22 mouse cellular contexts compared by ENCODE assay signal in genomic region chr15:102978615-102979515, GRCm38 (mm10). TPM values are rescaled to one million over a fixed set of nuclear protein-coding genes. Genes with fewer than 3 reads are reported as not detected.
DNase-seq lines count a peak whose midpoint lies in the region; ATAC-seq lines count a peak whose summit lies in the region.
"Had no signal": no experiment of that assay in that cellular context is flagged by ENCODE, and none has a peak within 500 bp of the region (broad histone marks: within the 10 kb centered on the region; RNA-seq: fewer than 3 reads in every experiment).

No protein-coding gene starts in this region.

- H3K27me3 ChIP-seq in kidney, embryonic 14.5 days (ENCODE audit: control insufficient read depth, insufficient read depth, low read length): peaks cover 16% of the 10 kb centered on the region
- H3K27me3 ChIP-seq in limb, embryonic 13.5 days: peaks cover 99% of the 10 kb centered on the region
- H3K27me3 ChIP-seq in neural tube, embryonic 14.5 days (ENCODE audit: control insufficient read depth, insufficient read depth, low read length): no peaks in the 10 kb centered on the region
- H3K27me3 ChIP-seq in midbrain, embryonic 15.5 days (replicated peaks): peaks cover 93% of the 10 kb centered on the region

- ATAC-seq in kidney, embryonic 14.5 days (ENCODE audit: low FRiP score, low TSS enrichment): no peak
- peak; percentile 46 for ATAC-seq in common myeloid progenitor, adult 5-6 weeks (replicated peaks; ENCODE audit: low read depth, poor library complexity, severe bottlenecking)
- no peak for ATAC-seq in limb, embryonic 13.5 days (ENCODE audit: low FRiP score, low read depth)
- ATAC-seq in neural tube, embryonic 14.5 days (ENCODE audit: low read depth): no peak
- ATAC-seq in midbrain, embryonic 15.5 days (replicated peaks): no peak
- ATAC-seq: forebrain, embryonic 15.5 days had no signal

- peak overlapping the region; percentile 89 for H3K4me2 ChIP-seq in kidney, embryonic 14.5 days (replicated peaks; ENCODE audit: low read depth, low read length)
- H3K4me2 ChIP-seq in limb, embryonic 13.5 days (replicated peaks): peak overlapping the region; percentile 59
- H3K4me2 ChIP-seq in neural tube, embryonic 14.5 days (ENCODE audit: low read depth, low read length): peak overlapping the region; percentile 94
- H3K4me2 ChIP-seq in midbrain, embryonic 15.5 days: no peak overlapping the region
- H3K4me2 ChIP-seq: forebrain, embryonic 15.5 days; hindbrain, embryonic 15.5 days; liver, embryonic 13.5 days; lung, embryonic 15.5 days had no signal

- no peak for DNase-seq in kidney, postnatal 14 days
- DNase-seq in left cerebral cortex, adult 18-20 months (ENCODE audit: low spot score in 2 of 2): no peak
- no peak for DNase-seq in cerebellum, adult 11 months
- DNase-seq: adrenal gland, adult 8-10 months; cerebellum, adult 18-20 months; heart, postnatal 14 days; liver, embryonic 13.5 days; midbrain, embryonic 14.5 days; thymus, postnatal 4 days had no signal

- H3K4me1 ChIP-seq in kidney, embryonic 14.5 days (ENCODE audit: control insufficient read depth, insufficient read depth, low read length): peaks cover 31% of the 10 kb centered on the region
- peaks cover 43% of the 10 kb centered on the region for H3K4me1 ChIP-seq in limb, embryonic 13.5 days
- H3K4me1 ChIP-seq in neural tube, embryonic 14.5 days (ENCODE audit: control insufficient read depth, insufficient read depth, low read length): peaks cover 8% of the 10 kb centered on the region; the same call in 1 of the 2 replicates
- peaks cover 10% of the 10 kb centered on the region for H3K4me1 ChIP-seq in midbrain, embryonic 15.5 days

- peak overlapping the region; percentile 70 for H3K4me3 ChIP-seq in kidney, embryonic 14.5 days (ENCODE audit: low read length)
- H3K4me3 ChIP-seq in limb, embryonic 13.5 days: peak overlapping the region; percentile 10
- peak overlapping the region; percentile 87 for H3K4me3 ChIP-seq in neural tube, embryonic 14.5 days (ENCODE audit: low read depth, low read length)
- H3K4me3 ChIP-seq in midbrain, embryonic 15.5 days: no peak overlapping the region
- H3K4me3 ChIP-seq: forebrain, embryonic 15.5 days; heart, embryonic 10.5 days; hindbrain, embryonic 15.5 days; liver, embryonic 13.5 days; lung, embryonic 15.5 days had no signal

- H3K36me3 ChIP-seq in kidney, embryonic 14.5 days (ENCODE audit: control insufficient read depth, insufficient read depth, low read length): no peaks in the 10 kb centered on the region
- H3K36me3 ChIP-seq in limb, embryonic 13.5 days: no peaks in the 10 kb centered on the region
- no peaks in the 10 kb centered on the region for H3K36me3 ChIP-seq in neural tube, embryonic 14.5 days (ENCODE audit: control insufficient read depth, insufficient read depth, low read length)
- H3K36me3 ChIP-seq in midbrain, embryonic 15.5 days (replicated peaks): no peaks in the 10 kb centered on the region
- H3K36me3 ChIP-seq: forebrain, embryonic 15.5 days; heart, embryonic 10.5 days; hindbrain, embryonic 15.5 days; liver, embryonic 13.5 days; lung, embryonic 15.5 days had no signal

- 2% methylated on average over 13 of the region's 13 CpGs for WGBS in kidney, embryonic 14.5 days
- 5% methylated on average over 13 of the region's 13 CpGs for WGBS in limb, embryonic 13.5 days
- 1% methylated on average over 13 of the region's 13 CpGs for WGBS in neural tube, embryonic 14.5 days
- 2% methylated on average over 13 of the region's 13 CpGs for WGBS in midbrain, embryonic 15.5 days

- no peaks in the 10 kb centered on the region for H3K9me3 ChIP-seq in kidney, embryonic 14.5 days (ENCODE audit: control insufficient read depth, low read length)
- H3K9me3 ChIP-seq in limb, embryonic 13.5 days: no peaks in the 10 kb centered on the region
- no peaks in the 10 kb centered on the region for H3K9me3 ChIP-seq in neural tube, embryonic 14.5 days (ENCODE audit: control insufficient read depth, low read length)
- H3K9me3 ChIP-seq in midbrain, embryonic 15.5 days: no peaks in the 10 kb centered on the region
- H3K9me3 ChIP-seq: forebrain, embryonic 15.5 days; heart, embryonic 10.5 days; hindbrain, embryonic 15.5 days; liver, embryonic 13.5 days; lung, embryonic 15.5 days had no signal

- H3K27ac ChIP-seq in kidney, embryonic 14.5 days (ENCODE audit: low read depth, low read length): peak overlapping the region; percentile 96; the same call in 1 of the 2 replicates
- H3K27ac ChIP-seq in limb, embryonic 13.5 days: no peak overlapping the region
- H3K27ac ChIP-seq in neural tube, embryonic 14.5 days (ENCODE audit: low read depth, low read length): peak overlapping the region; percentile 99
- no peak overlapping the region for H3K27ac ChIP-seq in midbrain, embryonic 15.5 days
- H3K27ac ChIP-seq: forebrain, embryonic 15.5 days; heart, embryonic 10.5 days; hindbrain, embryonic 15.5 days; liver, embryonic 13.5 days; lung, embryonic 15.5 days had no signal

- H3K9ac ChIP-seq in kidney, embryonic 14.5 days (ENCODE audit: low read depth, low read length): peak overlapping the region; percentile 99
- 0 out of 2 replicates have a peak overlapping the region, but pooled peaks have one; percentile 6 for H3K9ac ChIP-seq in limb, embryonic 13.5 days
- peak overlapping the region; percentile 100 for H3K9ac ChIP-seq in neural tube, embryonic 14.5 days (replicated peaks; ENCODE audit: low read depth, low read length)
- H3K9ac ChIP-seq in midbrain, embryonic 15.5 days: no peak overlapping the region
- H3K9ac ChIP-seq: forebrain, embryonic 15.5 days; hindbrain, embryonic 15.5 days; liver, embryonic 13.5 days; lung, embryonic 15.5 days had no signal

RNA-seq across cellular contexts. Expression of gene Hoxc9, which starts 2.6 kb away (rescaled TPM):
- polyA plus RNA-seq in kidney, embryonic 14.5 days (2014; fragmentation: Nextera tagmentation; extraction: Ambion mirVana): 10.3 and 10.7 TPM in 2 replicates
- total RNA-seq in common myeloid progenitor, adult 5-6 weeks (2017): not detected in 2 replicates
- polyA plus RNA-seq in limb, embryonic 13.5 days (2015; fragmentation: Nextera tagmentation; extraction: Ambion mirVana): 1.7 and 2.1 TPM in 2 replicates
- 46.9 and 49.8 TPM in 2 replicates for polyA plus RNA-seq in neural tube, embryonic 14.5 days (2014; fragmentation: Nextera tagmentation; extraction: Ambion mirVana)
- not detected for total RNA-seq in left cerebral cortex, adult 18-20 months (2021)
- polyA plus RNA-seq in midbrain, embryonic 15.5 days (2015; fragmentation: Nextera tagmentation; extraction: Ambion mirVana): not detected in 2 replicates
- total RNA-seq: heart, postnatal 14 days; layer of hippocampus, postnatal 25 days; left cerebral cortex, postnatal 25 days had no signal
- polyA plus RNA-seq: brain, embryonic 14.5 days; embryonic facial prominence, embryonic 11.5 days; forebrain, embryonic 15.5 days; liver, embryonic 13.5 days; lung, embryonic 15.5 days; midbrain, embryonic 14.5 days had no signal

RNA-seq across cellular contexts. Expression of gene Hoxc8, which starts 11.5 kb away (rescaled TPM):
- 12.6 and 13.8 TPM in 2 replicates for polyA plus RNA-seq in kidney, embryonic 14.5 days (2014; fragmentation: Nextera tagmentation; extraction: Ambion mirVana)
- total RNA-seq in common myeloid progenitor, adult 5-6 weeks (2017): not detected in 2 replicates
- polyA plus RNA-seq in limb, embryonic 13.5 days (2015; fragmentation: Nextera tagmentation; extraction: Ambion mirVana): 2.7 and 3.0 TPM in 2 replicates
- polyA plus RNA-seq in neural tube, embryonic 14.5 days (2014; fragmentation: Nextera tagmentation; extraction: Ambion mirVana): 50.1 and 136 TPM in 2 replicates
- not detected for total RNA-seq in left cerebral cortex, adult 18-20 months (2021)
- not detected in 2 replicates for polyA plus RNA-seq in midbrain, embryonic 15.5 days (2015; fragmentation: Nextera tagmentation; extraction: Ambion mirVana)
- total RNA-seq: heart, postnatal 14 days; layer of hippocampus, postnatal 25 days; left cerebral cortex, postnatal 25 days had no signal
- polyA plus RNA-seq: brain, embryonic 14.5 days; embryonic facial prominence, embryonic 11.5 days; forebrain, embryonic 15.5 days; lung, embryonic 15.5 days; midbrain, embryonic 14.5 days had no signal

RNA-seq across cellular contexts. Expression of gene Hoxc5, which starts 11.6 kb away (rescaled TPM):
- polyA plus RNA-seq in kidney, embryonic 14.5 days (2014; fragmentation: Nextera tagmentation; extraction: Ambion mirVana): 5.1 and 5.8 TPM in 2 replicates
- total RNA-seq in common myeloid progenitor, adult 5-6 weeks (2017): not detected in 2 replicates
- polyA plus RNA-seq in limb, embryonic 13.5 days (2015; fragmentation: Nextera tagmentation; extraction: Ambion mirVana): 5.2 and 6.7 TPM in 2 replicates
- polyA plus RNA-seq in neural tube, embryonic 14.5 days (2014; fragmentation: Nextera tagmentation; extraction: Ambion mirVana): 3.6 and 10.2 TPM in 2 replicates
- total RNA-seq in left cerebral cortex, adult 18-20 months (2021): not detected
- polyA plus RNA-seq in midbrain, embryonic 15.5 days (2015; fragmentation: Nextera tagmentation; extraction: Ambion mirVana): 0.09 TPM in 1 of 2 replicates, not detected in the other
- total RNA-seq: heart, postnatal 14 days; layer of hippocampus, postnatal 25 days; left cerebral cortex, postnatal 25 days had no signal
- polyA plus RNA-seq: forebrain, embryonic 15.5 days had no signal

RNA-seq across cellular contexts. Expression of gene Hoxc10, which starts 12.3 kb away (rescaled TPM):
- 62.9 and 64.5 TPM in 2 replicates for polyA plus RNA-seq in kidney, embryonic 14.5 days (2014; fragmentation: Nextera tagmentation; extraction: Ambion mirVana)
- total RNA-seq in common myeloid progenitor, adult 5-6 weeks (2017): not detected in 2 replicates
- polyA plus RNA-seq in limb, embryonic 13.5 days (2015; fragmentation: Nextera tagmentation; extraction: Ambion mirVana): 11.0 and 11.3 TPM in 2 replicates
- polyA plus RNA-seq in neural tube, embryonic 14.5 days (2014; fragmentation: Nextera tagmentation; extraction: Ambion mirVana): 46.1 and 94.7 TPM in 2 replicates
- not detected for total RNA-seq in left cerebral cortex, adult 18-20 months (2021)
- polyA plus RNA-seq in midbrain, embryonic 15.5 days (2015; fragmentation: Nextera tagmentation; extraction: Ambion mirVana): not detected in 2 replicates
- total RNA-seq: heart, postnatal 14 days; layer of hippocampus, postnatal 25 days; left cerebral cortex, postnatal 25 days had no signal
- polyA plus RNA-seq: brain, embryonic 14.5 days; embryonic facial prominence, embryonic 11.5 days; forebrain, embryonic 15.5 days; hindbrain, embryonic 15.5 days; liver, embryonic 13.5 days; lung, embryonic 15.5 days; midbrain, embryonic 14.5 days had no signal

RNA-seq across cellular contexts. Expression of gene Hoxc6, which starts 19.2 kb away (rescaled TPM):
- polyA plus RNA-seq in kidney, embryonic 14.5 days (2014; fragmentation: Nextera tagmentation; extraction: Ambion mirVana): 12.3 and 16.1 TPM in 2 replicates
- not detected in 2 replicates for total RNA-seq in common myeloid progenitor, adult 5-6 weeks (2017)
- 2.5 and 2.8 TPM in 2 replicates for polyA plus RNA-seq in limb, embryonic 13.5 days (2015; fragmentation: Nextera tagmentation; extraction: Ambion mirVana)
- polyA plus RNA-seq in neural tube, embryonic 14.5 days (2014; fragmentation: Nextera tagmentation; extraction: Ambion mirVana): 23.0 and 38.7 TPM in 2 replicates
- not detected for total RNA-seq in left cerebral cortex, adult 18-20 months (2021)
- polyA plus RNA-seq in midbrain, embryonic 15.5 days (2015; fragmentation: Nextera tagmentation; extraction: Ambion mirVana): not detected in 2 replicates
- total RNA-seq: heart, postnatal 14 days; layer of hippocampus, postnatal 25 days; left cerebral cortex, postnatal 25 days had no signal
- polyA plus RNA-seq: forebrain, embryonic 15.5 days; midbrain, embryonic 14.5 days had no signal

Comparison
In these comparisons a context has a peak if more than half of its experiments do, and no peak if none do; other contexts are left out.
1. H3K27ac ChIP-seq: peak in kidney, embryonic 14.5 days (single experiment) and neural tube, embryonic 14.5 days (single experiment); none in limb, embryonic 13.5 days (single experiment) and midbrain, embryonic 15.5 days (single experiment).